14 mouse cellular contexts compared by ENCODE assay signal in genomic region chr16:31256151-31256550, GRCm38 (mm10). TPM values are rescaled to one million over a fixed set of nuclear protein-coding genes. Genes with fewer than 3 reads are reported as not detected.
"Had no signal": no experiment of that assay in that cellular context is flagged by ENCODE, and none has a peak within 500 bp of the region (broad histone marks: within the 10 kb centered on the region; RNA-seq: fewer than 3 reads in every experiment).

No protein-coding gene starts in this region.

- H3K4me1 ChIP-seq: lung, embryonic 15.5 days; midbrain, embryonic 12.5 days; neural tube, embryonic 13.5 days had no signal

- DNase-seq: kidney, postnatal 14 days; liver; liver, embryonic 13.5 days; liver, postnatal 0 days; lung, postnatal 14 days; right cerebral cortex, postnatal 14 days; thymus, adult 18-20 months; thymus, postnatal 14 days had no signal

- H3K9ac ChIP-seq: liver, embryonic 13.5 days; liver, postnatal 0 days; lung, embryonic 15.5 days; midbrain, embryonic 12.5 days; neural tube, embryonic 13.5 days had no signal

- H3K4me2 ChIP-seq: liver, embryonic 13.5 days; lung, embryonic 15.5 days; midbrain, embryonic 12.5 days; neural tube, embryonic 13.5 days had no signal

- H3K27ac ChIP-seq: left cerebral cortex, adult 2 months; liver, embryonic 13.5 days; lung, embryonic 15.5 days; midbrain, embryonic 12.5 days; neural tube, embryonic 13.5 days had no signal

- H3K27me3 ChIP-seq: liver, embryonic 13.5 days; lung, embryonic 15.5 days; midbrain, embryonic 12.5 days; neural tube, embryonic 13.5 days had no signal

- H3K9me3 ChIP-seq: liver, embryonic 13.5 days; lung, embryonic 15.5 days; midbrain, embryonic 12.5 days; neural tube, embryonic 13.5 days had no signal

- H3K4me3 ChIP-seq: left cerebral cortex, adult 2 months; liver, embryonic 13.5 days; lung, embryonic 15.5 days; midbrain, embryonic 12.5 days; neural tube, embryonic 13.5 days had no signal

- ATAC-seq: liver, postnatal 0 days; midbrain, embryonic 16.5 days had no signal

RNA-seq across cellular contexts. Expression of gene Apod, which starts 58.5 kb away (rescaled TPM):
- total RNA-seq: megakaryocyte-erythroid progenitor cell, adult 5-6 weeks had no signal
